Mouse (Mus musculus) heart, adult 2 months (tissue): ENCODE measurements around the gene Trim69.

Experiments
- CTCF ChIP-seq: fragments of 200-600 bp; IDR thresholded peaks from 2 replicates; pipeline ENCODE4 v1.8.1; 2022; ENCODE audit warnings: antibody characterized with exemption, mild to moderate bottlenecking, moderate library complexity
- POLR2A ChIP-seq: fragments of 200-500 bp; IDR thresholded peaks from 2 replicates; pipeline ENCODE4 v1.6.1; 2011; ENCODE audit warnings: mild to moderate bottlenecking, low read depth, low read length, control low read depth; ENCODE audit not compliant: insufficient read depth

GRCm38 (mm10) chr2:122171292-122171691, 10.8 kb downstream of the Trim69 start:
- TF ChIP-seq POLR2A (no peak), CTCF (no peak)
